Mouse (Mus musculus) kidney, adult 2 months (tissue): ENCODE results near the gene Naa35. TPM values are rescaled to one million over a fixed set of nuclear protein-coding genes. Genes with fewer than 3 reads are reported as not detected.

ENCODE experiments used
- DNase-seq: peaks from one replicate; pipeline ENCODE4 v3.0.0; 2021
- H3K27ac ChIP-seq: fragments of 200-500 bp; 2 replicates; pipeline ENCODE4 v1.5.1; 2012; ENCODE audit warnings: low read depth, low read length, control low read depth, inconsistent platforms; ENCODE audit not compliant: insufficient read depth
- H3K27me3 ChIP-seq: fragments of 200-500 bp; replicated peaks from 2 replicates; pipeline ENCODE4 v1.6.1; 2012; ENCODE audit warnings: mild to moderate bottlenecking, moderate library complexity, low read length, inconsistent platforms; ENCODE audit not compliant: control insufficient read depth, insufficient read depth
- H3K36me3 ChIP-seq: fragments of 200-500 bp; 2 replicates; pipeline ENCODE4 v1.6.1; 2012; ENCODE audit warnings: mild to moderate bottlenecking, moderate library complexity, low read length, inconsistent platforms; ENCODE audit not compliant: control insufficient read depth, insufficient read depth
- H3K4me1 ChIP-seq: fragments of 200-500 bp; 2 replicates; pipeline ENCODE4 v1.6.1; 2011; ENCODE audit warnings: low read length; ENCODE audit not compliant: control insufficient read depth, insufficient read depth
- H3K4me3 ChIP-seq: fragments of 200-500 bp; 2 replicates; pipeline ENCODE4 v1.5.1; 2011; ENCODE audit warnings: mild to moderate bottlenecking, low read depth, low read length, control low read depth; ENCODE audit not compliant: insufficient read depth
- CTCF ChIP-seq: fragments of 200-500 bp; conservative IDR thresholded peaks from 2 replicates; pipeline ENCODE4 v1.5.1; 2011; ENCODE audit warnings: low read depth, mild to moderate bottlenecking, control low read depth, low read length, moderate library complexity, mixed read lengths; ENCODE audit not compliant: insufficient read depth, insufficient read length
- POLR2A ChIP-seq: fragments of 200-500 bp; IDR thresholded peaks from one replicate; pipeline ENCODE4 v1.6.1; 2011; ENCODE audit warnings: low read depth, low read length, control low read depth
- WGBS: fragments of 180-500 bp; shearing (Covaris S2); methylation state at CpG from one replicate; pipeline ENCODE4 v1.1.7; 2018; 5-methylcytosine and 5-hydroxymethylcytosine counted together
- polyA plus RNA-seq: library from polyadenylated mRNA; depleted of rRNA; stranded (reverse); fragments of >200 nt; gene quantifications from 2 replicates; pipeline ENCODE4 v1.2.3, GENCODE M21; 2012

Gene Naa35
- polyA plus RNA-seq, 1 experiment = 24.0 TPM

- 94% methylated on average over 5 of the region's 5 CpGs for WGBS
- DNase-seq = no peak
- Histone ChIP-seq H3K4me1 (peaks cover 8% of the 10 kb centered on the region), H3K27me3 (no peaks in the 10 kb centered on the region), H3K27ac (no peak overlapping the region), H3K36me3 (no peaks in the 10 kb centered on the region), H3K4me3 (no peak overlapping the region)
- no peak for TF ChIP-seq POLR2A
- TF ChIP-seq CTCF = no peak
Observed at GRCm38 (mm10) chr13:59558776-59559175, 26.3 kb upstream of the Naa35 start.

DNA sequence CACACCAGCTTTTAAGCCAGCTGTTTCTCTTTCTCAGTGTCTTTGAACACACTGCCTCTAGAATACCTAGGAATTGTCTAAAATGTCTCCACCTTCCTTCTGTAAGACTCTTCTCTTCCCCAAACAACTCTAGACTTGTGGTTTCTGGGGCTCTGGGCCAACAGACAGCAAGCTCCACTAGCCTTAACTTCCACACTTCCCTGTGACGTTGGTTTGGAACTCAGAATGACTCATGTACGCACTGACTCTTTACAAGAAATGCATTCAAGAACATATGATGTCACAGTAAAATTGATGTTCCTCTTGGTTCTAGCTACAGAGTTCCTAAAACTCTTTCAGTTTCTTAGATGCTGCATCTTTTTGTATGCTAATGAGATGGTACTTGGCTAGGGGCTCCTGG is 22.6 kb upstream of the Naa35 start:
- Histone ChIP-seq H3K27me3 (no peaks in the 10 kb centered on the region), H3K4me3 (no peak overlapping the region), H3K36me3 (no peaks in the 10 kb centered on the region), H3K4me1 (no peaks in the 10 kb centered on the region), H3K27ac (no peak overlapping the region)
- DNase-seq = no peak
- 85% methylated on average over 2 of the region's 2 CpGs for WGBS
- no peak for TF ChIP-seq POLR2A
- no peak for TF ChIP-seq CTCF

- H3K27ac ChIP-seq = no peak overlapping the region
- DNase-seq = no peak
- no peaks in the 10 kb centered on the region for H3K27me3 ChIP-seq
- TF ChIP-seq CTCF = no peak
- TF ChIP-seq POLR2A = no peak
- WGBS = 74% methylated on average over 4 of the region's 4 CpGs
- H3K4me3 ChIP-seq = no peak overlapping the region
- H3K4me1 ChIP-seq = no peaks in the 10 kb centered on the region
- no peaks in the 10 kb centered on the region for H3K36me3 ChIP-seq
Observed at GRCm38 (mm10) chr13:59564505-59564904, 20.6 kb upstream of the Naa35 start.

DNA sequence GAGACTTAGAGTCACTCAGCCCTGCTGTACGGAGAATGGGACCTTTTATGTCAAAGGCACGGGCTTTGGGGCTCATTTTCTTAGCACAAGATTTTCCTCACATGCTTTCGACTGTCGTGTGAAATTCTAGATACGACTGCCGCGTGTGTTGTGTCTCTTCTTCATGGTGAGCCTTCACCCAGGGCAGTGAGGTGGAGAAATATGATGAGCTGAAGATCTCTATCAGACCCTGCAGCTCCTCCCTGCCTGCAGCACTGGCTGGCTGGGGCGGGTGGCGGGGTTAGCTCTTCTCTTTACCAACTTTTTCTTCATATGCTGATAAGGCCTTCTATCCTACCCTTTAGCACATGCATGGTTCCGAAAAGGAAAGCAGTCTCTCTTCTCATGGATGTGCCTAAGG is 20.1 kb upstream of the Naa35 start:
- Histone ChIP-seq H3K27me3 (no peaks in the 10 kb centered on the region), H3K4me3 (no peak overlapping the region), H3K27ac (no peak overlapping the region), H3K36me3 (no peaks in the 10 kb centered on the region), H3K4me1 (no peaks in the 10 kb centered on the region)
- 60% methylated on average over 10 of the region's 10 CpGs for WGBS
- no peak for DNase-seq
- TF ChIP-seq CTCF = no peak
- TF ChIP-seq POLR2A = no peak

- Histone ChIP-seq H3K4me1 (no peaks in the 10 kb centered on the region), H3K27ac (no peak overlapping the region), H3K4me3 (no peak overlapping the region), H3K27me3 (no peaks in the 10 kb centered on the region), H3K36me3 (no peaks in the 10 kb centered on the region)
- TF ChIP-seq CTCF (no peak), POLR2A (no peak)
- 38% methylated on average over 9 of the region's 9 CpGs for WGBS
- DNase-seq = no peak
Observed at GRCm38 (mm10) chr13:59565945-59566520, 19.0 kb upstream of the Naa35 start.

GRCm38 (mm10) chr13:59571107-59571506 is 14.0 kb upstream of the Naa35 start:
- H3K27me3 ChIP-seq = no peaks in the 10 kb centered on the region
- TF ChIP-seq POLR2A = no peak
- no peak for TF ChIP-seq CTCF
- no peak for DNase-seq
- WGBS = 95% methylated on average over 6 of the region's 6 CpGs
- H3K4me1 ChIP-seq = no peaks in the 10 kb centered on the region
- no peak overlapping the region for H3K27ac ChIP-seq
- no peak overlapping the region for H3K4me3 ChIP-seq
- no peaks in the 10 kb centered on the region for H3K36me3 ChIP-seq

GRCm38 (mm10) chr13:59572549-59572948 is 12.5 kb upstream of the Naa35 start:
- Histone ChIP-seq H3K27ac (no peak overlapping the region), H3K27me3 (no peaks in the 10 kb centered on the region), H3K4me3 (no peak overlapping the region), H3K36me3 (no peaks in the 10 kb centered on the region), H3K4me1 (no peaks in the 10 kb centered on the region)
- DNase-seq = no peak
- TF ChIP-seq POLR2A = no peak
- TF ChIP-seq CTCF = no peak
- 79% methylated on average over 2 of the region's 2 CpGs for WGBS
